Mouse (Mus musculus) subcutaneous adipose tissue, adult 2 months (tissue): ENCODE results near the gene Krt2. TPM values are rescaled to one million over a fixed set of nuclear protein-coding genes. Genes with fewer than 3 reads are reported as not detected.

ENCODE experiments used
- polyA plus RNA-seq: library from polyadenylated mRNA; depleted of rRNA; stranded (reverse); fragments of >200 nt; gene quantifications from 2 replicates; pipeline ENCODE4 v1.2.3, GENCODE M21; 2012; ENCODE audit warnings: low replicate concordance; rRNA removed

Krt2 gene
- 0.10 TPM in 1 of 2 replicates, not detected in the other for polyA plus RNA-seq

GRCm38 (mm10) chr15:101817875-101818274 lies at the start of gene Krt2:
TSS of gene Krt2 (minus strand) at chr15:101818169.

GRCm38 (mm10) chr15:101850694-101851093 lies 32.7 kb upstream of the Krt2 start, which contains the start of gene Krt1:
TSS of gene Krt1 (minus strand) at chr15:101850794.

GRCm38 (mm10) chr15:101802296-101802835 lies 15.6 kb downstream of the Krt2 start, which contains the start of gene Krt73:
TSS of gene Krt73 (minus strand) at chr15:101802346.

GRCm38 (mm10) chr15:101786360-101786759 lies 31.6 kb downstream of the Krt2 start, which contains the start of gene Krt72:
TSS of gene Krt72 (minus strand) at chr15:101786460.

Other genes starting within 250 kb of the Krt2 start
- not detected in 2 replicates for gene Krt75, start 244.3 kb downstream of the Krt2 start, polyA plus RNA-seq
- gene Gm5414, start 190.0 kb downstream of the Krt2 start, polyA plus RNA-seq, result not detected in 2 replicates
- not detected in 2 replicates for gene Gm5478, start 170.8 kb downstream of the Krt2 start, polyA plus RNA-seq
- not detected in 2 replicates for gene Krt6b, start 137.9 kb downstream of the Krt2 start, polyA plus RNA-seq
- gene Krt6a, start 123.9 kb downstream of the Krt2 start, polyA plus RNA-seq, result not detected in 2 replicates
- gene Krt5, start 105.3 kb downstream of the Krt2 start, polyA plus RNA-seq, result 0.07 and 3.5 TPM in 2 replicates
- gene Krt71, start 75.1 kb downstream of the Krt2 start, polyA plus RNA-seq, result not detected in 2 replicates
- not detected in 2 replicates for gene Krt72, start 31.7 kb downstream of the Krt2 start, polyA plus RNA-seq
- gene Krt73, start 15.8 kb downstream of the Krt2 start, polyA plus RNA-seq, result not detected in 2 replicates
- 0.08 TPM in 1 of 2 replicates, not detected in the other for gene Krt1, start 32.6 kb upstream of the Krt2 start, polyA plus RNA-seq
- not detected in 2 replicates for gene Krt77, start 51.5 kb upstream of the Krt2 start, polyA plus RNA-seq
- 0.13 TPM in 1 of 2 replicates, not detected in the other for gene Krt76, start 74.8 kb upstream of the Krt2 start, polyA plus RNA-seq
- gene Krt4, start 106.6 kb upstream of the Krt2 start, polyA plus RNA-seq, result 0.07 and 0.53 TPM in 2 replicates
- 2.7 and 9.0 TPM in 2 replicates for gene Krt79, start 122.2 kb upstream of the Krt2 start, polyA plus RNA-seq
- 0.06 TPM in 2 replicates for gene Krt78, start 136.1 kb upstream of the Krt2 start, polyA plus RNA-seq
- gene Krt8, start 186.3 kb upstream of the Krt2 start, polyA plus RNA-seq, result 2.4 and 188 TPM in 2 replicates
- gene Krt18, start 210.0 kb upstream of the Krt2 start, polyA plus RNA-seq, result 1.2 and 88.2 TPM in 2 replicates